8 mouse cellular contexts compared by ENCODE assay signal in genomic region chr8:58566115-58566514, GRCm38 (mm10).
DNase-seq lines count a peak whose midpoint lies in the region; ATAC-seq lines count a peak whose summit lies in the region.

No protein-coding gene starts in this region.

- no peaks in the 10 kb centered on the region for H3K9me3 ChIP-seq in hindbrain, embryonic 14.5 days (ENCODE audit: control insufficient read depth, low read length)

- H3K9ac ChIP-seq in hindbrain, embryonic 14.5 days = no peak overlapping the region

- no peaks in the 10 kb centered on the region for H3K4me1 ChIP-seq in hindbrain, embryonic 14.5 days (replicated peaks; ENCODE audit: control insufficient read depth, insufficient read depth, low read length)

- 62% methylated on average over 2 of the region's 2 CpGs for WGBS in hindbrain, embryonic 14.5 days

- no peak overlapping the region for H3K4me2 ChIP-seq in hindbrain, embryonic 14.5 days (replicated peaks)

- H3K4me3 ChIP-seq in hindbrain, embryonic 14.5 days (replicated peaks; ENCODE audit: low read length) = no peak overlapping the region

- no peak for ATAC-seq in hindbrain, embryonic 14.5 days (ENCODE audit: low FRiP score)
- ATAC-seq in megakaryocyte-erythroid progenitor cell, adult 5-6 weeks (replicated peaks; ENCODE audit: low FRiP score, low TSS enrichment, poor library complexity, severe bottlenecking) = no peak

- H3K27me3 ChIP-seq in hindbrain, embryonic 14.5 days (ENCODE audit: control insufficient read depth, insufficient read depth, low read length) = no peaks in the 10 kb centered on the region

- H3K36me3 ChIP-seq in hindbrain, embryonic 14.5 days (replicated peaks; ENCODE audit: control insufficient read depth, insufficient read depth) = no peaks in the 10 kb centered on the region

- no peak overlapping the region for H3K27ac ChIP-seq in hindbrain, embryonic 14.5 days

- peak; percentile 3 to 71 for DNase-seq in frontal cortex, adult 2 months (ENCODE audit: extremely low spot score in 1 of 2, low spot score in 1 of 2)
- no peak for DNase-seq in frontal cortex, postnatal 10 days (ENCODE audit: low spot score in 2 of 2)
- peak; percentile 11 for DNase-seq in right cerebral cortex, adult 18-20 months
- no peak for DNase-seq in right cerebral cortex, postnatal 4 days
- peak; percentile 81 for DNase-seq in hindbrain, embryonic 14.5 days (ENCODE audit: low spot score)
- no peak for DNase-seq in ovary, postnatal 36 days (ENCODE audit: low spot score)
- DNase-seq in thymus, postnatal 10 days (ENCODE audit: low spot score in 2 of 2) = no peak

Comparison
In these comparisons a context has a peak if more than half of its experiments do, and no peak if none do; other contexts are left out.
1. DNase-seq: peak in frontal cortex, adult 2 months (2 of 2), right cerebral cortex, adult 18-20 months (single experiment) and hindbrain, embryonic 14.5 days (single experiment); none in frontal cortex, postnatal 10 days (0 of 2), right cerebral cortex, postnatal 4 days (single experiment), ovary, postnatal 36 days (single experiment) and thymus, postnatal 10 days (0 of 2).